Mouse (Mus musculus): Measurements from ENCODE around the gene Olfr1056. TPM values are rescaled to one million over a fixed set of nuclear protein-coding genes. Genes with fewer than 3 reads are reported as not detected.
"Not testable (repeated sequence)": the region's sequence is repeated elsewhere in the genome, so short reads cannot be mapped to it uniquely, and the experiment has no call there.

The Olfr1056 gene
- total RNA-seq (2021), result not detected in 2 replicates
- long read RNA-seq, experiment 1, result 0 reads
- long read RNA-seq, experiment 2, result 0 reads

DNA sequence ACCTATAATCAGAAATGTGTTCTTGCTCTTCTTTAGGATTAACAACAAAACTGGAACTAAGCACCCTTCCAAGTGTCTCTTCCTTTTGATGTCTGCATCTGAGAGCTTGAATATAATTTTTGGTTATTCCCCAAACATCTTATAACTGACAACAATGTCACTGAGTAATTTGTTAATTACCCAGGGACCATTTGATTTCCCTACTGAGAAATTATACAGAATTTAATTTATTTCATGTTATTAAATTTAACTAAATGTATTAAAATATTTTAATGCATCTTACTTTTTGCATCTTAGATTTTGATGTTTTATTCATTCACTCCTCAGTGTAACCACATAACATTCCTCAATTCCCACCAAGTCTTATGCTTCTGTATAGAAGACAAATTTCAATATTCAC, at the start of gene Olfr1056:
Gene Olfr1056 (minus strand): TSS at position 101 of the 400 bp plus-strand sequence.
- DNase-seq, result no peak

DNA sequence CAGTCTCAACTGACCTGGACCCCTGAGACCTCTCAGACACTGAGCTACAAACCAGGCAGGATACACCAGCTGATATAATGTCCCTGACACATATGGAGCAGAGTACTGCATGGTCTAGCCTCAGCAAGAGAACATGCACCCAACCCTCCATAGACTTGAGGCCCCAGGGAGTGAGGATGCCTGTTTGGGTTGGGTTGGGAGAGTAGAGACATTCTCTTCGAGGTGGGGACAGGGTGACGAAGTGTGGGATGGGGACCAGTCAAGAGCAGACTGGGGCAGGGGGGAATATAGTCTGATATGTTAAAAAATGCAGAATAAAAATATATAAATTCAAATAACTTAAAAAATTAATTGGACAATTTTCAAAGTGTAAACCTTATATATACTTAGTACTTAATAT, 32.8 kb upstream of the Olfr1056 start:
- DNase-seq, result no peak

DNA sequence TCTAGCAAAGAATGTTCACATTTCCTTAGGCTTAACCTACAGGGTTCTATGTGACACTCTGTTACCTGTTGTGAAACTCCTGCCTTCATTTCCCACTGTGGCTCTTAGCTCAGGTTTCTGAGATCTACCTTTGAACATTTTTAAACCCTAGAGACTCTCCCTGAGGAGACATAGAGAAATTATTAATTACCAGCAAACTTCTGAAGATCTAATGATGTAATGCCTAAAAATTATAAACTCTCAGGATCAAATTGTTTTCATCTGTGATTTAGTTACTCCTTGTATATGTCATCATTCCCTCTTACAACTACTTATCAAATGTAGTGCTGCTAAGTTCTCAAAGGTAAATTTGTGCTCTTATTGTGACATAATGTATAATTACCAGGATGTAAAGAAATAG, 26.2 kb upstream of the Olfr1056 start, which contains the start of gene Olfr1058:
Gene Olfr1058 (minus strand): TSS at position 101 of the 400 bp plus-strand sequence.
- not testable (repeated sequence) for DNase-seq

DNA sequence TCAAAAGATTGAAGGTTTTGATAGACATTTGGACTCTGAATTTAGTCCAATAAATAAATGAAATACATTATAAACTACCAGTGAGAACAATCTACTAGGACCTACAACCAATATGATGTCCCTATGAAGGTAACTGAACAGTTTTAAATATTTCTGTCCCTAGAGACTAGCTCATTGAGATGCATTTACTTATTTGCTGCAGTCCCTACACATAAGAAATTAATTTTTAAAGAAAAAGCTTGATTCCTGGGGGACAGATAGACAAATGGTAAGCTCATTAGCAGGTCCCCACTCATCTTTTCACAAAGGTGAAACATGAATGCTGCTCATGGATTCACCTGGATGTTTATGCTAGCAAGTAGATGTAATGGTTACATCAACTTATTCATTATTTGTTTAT, 16.0 kb upstream of the Olfr1056 start, which contains the start of gene Olfr1057:
Gene Olfr1057 (minus strand): TSS at position 101 of the 400 bp plus-strand sequence.
- DNase-seq, result no peak

DNA sequence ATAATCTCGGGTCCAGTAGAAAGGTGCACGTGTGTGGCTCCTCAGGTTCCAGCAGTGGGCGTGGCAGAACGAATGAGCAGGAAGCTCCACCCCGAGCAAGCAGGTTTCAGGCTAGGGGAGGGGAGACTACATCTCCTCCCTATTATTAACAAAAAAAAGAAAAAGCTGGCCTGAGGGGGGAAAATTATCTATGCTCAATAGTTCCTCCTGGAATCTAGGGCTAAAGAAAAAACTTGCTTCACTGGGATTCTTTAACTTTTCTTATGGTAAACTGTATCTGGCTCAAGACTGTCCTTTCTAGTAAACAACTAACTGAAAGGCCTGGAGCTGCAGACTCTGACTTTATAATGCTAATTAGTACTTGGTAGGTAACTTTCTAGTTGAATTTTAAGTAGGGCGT, 4.1 kb upstream of the Olfr1056 start:
- DNase-seq, result not testable (repeated sequence)

DNA sequence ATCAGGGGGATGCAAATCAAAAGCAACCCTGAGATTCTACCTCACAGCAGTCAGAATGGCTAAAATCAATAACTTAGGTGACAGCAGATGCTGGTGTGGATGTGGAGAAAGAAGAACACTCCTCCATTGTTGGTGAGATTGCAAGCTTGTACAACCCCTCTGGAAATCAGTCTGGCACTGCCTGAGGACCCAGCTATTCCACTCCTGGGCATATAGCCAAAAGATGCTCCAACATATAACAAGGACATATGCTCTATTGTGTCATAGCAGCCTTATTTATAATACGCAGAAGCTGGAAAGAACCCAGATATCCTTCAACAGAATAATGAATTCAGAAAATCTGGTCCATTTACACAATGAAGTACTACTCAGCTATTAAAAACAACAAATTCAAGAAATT, 10.5 kb downstream of the Olfr1056 start:
- not testable (repeated sequence) for DNase-seq

DNA sequence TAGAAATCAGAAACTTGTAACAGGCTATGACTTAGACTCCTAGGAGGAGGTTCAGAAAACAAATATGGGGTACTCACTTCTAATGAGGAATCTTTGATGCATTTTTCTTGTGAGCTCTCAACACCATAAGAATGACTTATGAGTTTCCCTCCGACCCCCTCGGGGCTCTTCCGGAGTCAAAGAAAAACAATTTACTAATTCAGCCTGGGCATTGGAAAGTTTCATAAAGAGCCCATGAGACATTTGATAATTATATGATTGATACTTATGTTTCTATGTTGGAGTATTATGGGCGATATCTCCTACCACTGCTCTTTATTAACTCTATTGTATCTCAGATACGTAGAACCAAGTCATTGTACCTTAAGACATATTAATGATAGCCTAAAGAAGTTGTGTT, 12.1 kb downstream of the Olfr1056 start, which contains the start of gene Olfr1055:
Gene Olfr1055 (minus strand): TSS at position 101 of the 400 bp plus-strand sequence.
- no peak for DNase-seq

DNA sequence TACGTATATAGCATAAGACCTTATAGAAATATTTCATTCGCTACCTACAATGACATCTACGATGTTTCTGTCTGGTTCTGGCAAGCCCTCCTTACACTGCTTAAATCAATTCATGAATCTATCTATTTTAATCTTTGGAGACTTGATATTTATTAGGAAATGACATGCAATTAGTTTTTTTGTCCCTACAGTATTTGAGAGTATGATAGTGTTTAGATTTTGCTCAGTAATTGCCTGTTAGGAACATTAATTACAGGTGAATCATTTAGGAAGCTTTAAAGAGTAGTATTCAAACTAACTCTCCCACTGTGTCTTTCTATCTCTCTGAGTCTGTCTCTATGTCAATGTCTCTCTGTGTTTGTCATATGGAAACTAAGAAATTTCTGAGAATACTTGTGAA, 26.9 kb downstream of the Olfr1056 start, which contains the start of gene Olfr1054:
Gene Olfr1054 (minus strand): TSS at position 101 of the 400 bp plus-strand sequence.
- no peak for DNase-seq

DNA sequence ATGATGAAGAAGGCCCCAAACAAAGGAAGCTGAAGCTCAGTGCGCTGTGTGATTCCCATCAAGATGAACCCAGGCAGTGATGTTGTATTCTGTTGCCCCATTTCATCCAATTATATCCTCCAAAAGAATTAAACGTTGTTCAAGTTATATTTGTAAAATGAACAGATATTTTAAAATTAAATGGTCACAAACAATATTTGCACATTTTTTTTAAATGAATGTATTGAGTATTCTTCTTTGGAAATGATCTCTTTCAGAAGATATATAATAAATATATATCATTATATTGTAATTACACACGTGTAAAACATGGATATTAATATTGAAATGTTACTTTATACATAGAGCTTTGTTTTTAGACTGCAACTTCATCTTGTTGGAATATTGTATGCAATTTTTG, 47.1 kb downstream of the Olfr1056 start, which contains the start of gene Olfr1053:
Gene Olfr1053 (minus strand): TSS at position 101 of the 400 bp plus-strand sequence.
- DNase-seq, result no peak

Other genes with a start within 250 kb of the Olfr1056 start
- not detected in 2 replicates for gene Olfr1039, start 226.5 kb downstream of the Olfr1056 start, total RNA-seq (2021)
- gene Olfr1040, start 215.7 kb downstream of the Olfr1056 start, total RNA-seq (2021), result not detected in 2 replicates
- gene Olfr1042, start 200.6 kb downstream of the Olfr1056 start, total RNA-seq (2021), result not detected in 2 replicates
- not detected in 2 replicates for gene Olfr1043, start 194.9 kb downstream of the Olfr1056 start, total RNA-seq (2021)
- gene Olfr1044, start 184.6 kb downstream of the Olfr1056 start, total RNA-seq (2021), result not detected in 2 replicates
- not detected in 2 replicates for gene Olfr52, start 176.8 kb downstream of the Olfr1056 start, total RNA-seq (2021)
- not detected in 2 replicates for gene Olfr1045, start 159.5 kb downstream of the Olfr1056 start, total RNA-seq (2021)
- not detected in 2 replicates for gene Olfr1046, start 143.2 kb downstream of the Olfr1056 start, total RNA-seq (2021)
- not detected in 2 replicates for gene Olfr1047, start 131.1 kb downstream of the Olfr1056 start, total RNA-seq (2021)
- gene Olfr1048, start 122.2 kb downstream of the Olfr1056 start, total RNA-seq (2021), result not detected in 2 replicates
- gene Olfr1049, start 104.1 kb downstream of the Olfr1056 start, total RNA-seq (2021), result not detected in 2 replicates
- not detected in 2 replicates for gene Olfr1051, start 83.4 kb downstream of the Olfr1056 start, total RNA-seq (2021)
- not detected in 2 replicates for gene Olfr1052, start 70.0 kb downstream of the Olfr1056 start, total RNA-seq (2021)
- not detected in 2 replicates for gene Olfr1053, start 47.2 kb downstream of the Olfr1056 start, total RNA-seq (2021)
- not detected in 2 replicates for gene Olfr1054, start 27.0 kb downstream of the Olfr1056 start, total RNA-seq (2021)
- not detected in 2 replicates for gene Olfr1055, start 12.2 kb downstream of the Olfr1056 start, total RNA-seq (2021)
- gene Olfr1057, start 15.9 kb upstream of the Olfr1056 start, total RNA-seq (2021), result not detected in 2 replicates
- not detected in 2 replicates for gene Olfr1058, start 26.1 kb upstream of the Olfr1056 start, total RNA-seq (2021)
- not detected in 2 replicates for gene Olfr1061, start 51.6 kb upstream of the Olfr1056 start, total RNA-seq (2021)
- gene Olfr1062, start 64.3 kb upstream of the Olfr1056 start, total RNA-seq (2021), result not detected in 2 replicates
- not detected in 2 replicates for gene Olfr1065, start 88.1 kb upstream of the Olfr1056 start, total RNA-seq (2021)
- not detected in 2 replicates for gene Olfr1066, start 93.8 kb upstream of the Olfr1056 start, total RNA-seq (2021)
- gene Olfr228, start 124.9 kb upstream of the Olfr1056 start, total RNA-seq (2021), result not detected in 2 replicates
- not detected in 2 replicates for gene Olfr1076, start 146.0 kb upstream of the Olfr1056 start, total RNA-seq (2021)
- gene Olfr1079, start 180.0 kb upstream of the Olfr1056 start, total RNA-seq (2021), result not detected in 2 replicates
- gene Olfr1080, start 195.8 kb upstream of the Olfr1056 start, total RNA-seq (2021), result not detected in 2 replicates
- gene Olfr1082, start 236.5 kb upstream of the Olfr1056 start, total RNA-seq (2021), result not detected in 2 replicates

All from adrenal gland, postnatal 14 days (tissue).